Mouse (Mus musculus) lung, postnatal 36 days (tissue): ENCODE measurements around the gene Qprt.
"Not testable (repeated sequence)": the region's sequence is repeated elsewhere in the genome, so short reads cannot be mapped to it uniquely, and the experiment has no call there.

Experiments used
- DNase-seq: peaks from one replicate; pipeline ENCODE4 v3.0.0; 2022; ENCODE audit warnings: mixed read lengths

Gene Qprt

DNA sequence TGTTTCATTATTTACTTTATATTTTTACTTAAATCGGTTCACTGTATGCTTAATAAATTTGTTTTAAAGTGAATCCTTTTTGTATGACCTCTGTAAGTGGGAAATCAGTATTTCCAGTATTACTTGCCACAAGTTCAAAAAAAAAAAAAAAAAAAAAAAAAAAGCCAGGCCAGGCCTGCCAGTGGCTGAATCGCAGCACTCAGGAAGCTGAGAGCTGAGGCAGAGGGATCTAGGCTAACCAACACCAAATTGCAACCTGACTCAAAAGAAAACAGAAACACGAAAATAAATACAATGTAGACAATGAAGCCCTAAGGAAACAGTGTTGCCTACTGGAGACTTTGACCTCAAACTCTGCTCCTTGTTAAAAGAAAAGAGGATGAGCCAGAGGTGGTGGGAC, 28.1 kb downstream of the Qprt start:
- DNase-seq: no peak

DNA sequence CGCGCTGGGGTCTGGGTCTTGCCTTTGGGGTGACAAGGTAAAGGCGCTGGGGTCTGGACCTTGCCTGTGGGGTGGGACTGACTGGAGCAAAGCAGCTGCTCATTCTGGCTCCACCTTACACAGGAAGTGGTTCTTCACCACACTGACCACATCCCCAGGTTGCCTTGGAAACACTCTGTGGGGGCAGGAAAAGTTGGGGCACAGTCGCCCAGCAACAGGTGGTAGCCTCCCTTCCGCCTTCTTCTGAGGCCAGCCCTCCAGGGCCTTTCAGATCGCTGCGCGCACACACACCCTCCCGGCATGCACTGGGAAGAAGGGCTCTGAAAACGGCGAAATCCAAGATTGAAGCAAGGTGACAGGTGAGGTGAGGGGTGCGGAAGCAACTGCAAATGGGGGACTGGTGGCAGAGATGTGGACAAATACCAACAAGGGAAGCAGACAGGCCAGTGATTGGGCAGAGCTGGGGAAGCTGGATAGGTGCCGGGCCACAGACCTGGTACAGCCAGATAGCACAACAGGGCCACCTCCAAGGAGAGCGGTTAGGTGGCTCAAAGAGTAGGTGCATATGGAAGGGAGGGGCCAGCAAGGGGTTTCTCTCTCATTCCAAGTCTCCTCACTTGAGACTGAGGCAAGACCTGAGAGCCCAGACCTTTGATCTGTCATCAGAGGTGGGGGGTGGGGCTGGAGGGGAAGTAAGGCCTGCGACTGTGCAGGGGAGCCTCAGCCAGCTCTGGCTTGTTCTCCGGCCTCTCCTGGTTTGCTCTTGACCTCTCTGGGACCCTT, 30.7 kb downstream of the Qprt start, which contains the start of gene AI467606:
Gene AI467606 (plus strand): TSS at position 246 of the 783 bp plus-strand sequence.
- peak; percentile 89 for DNase-seq

GRCm38 (mm10) chr7:127090154-127091113, 31.6 kb downstream of the Qprt start:
- DNase-seq: no peak

DNA sequence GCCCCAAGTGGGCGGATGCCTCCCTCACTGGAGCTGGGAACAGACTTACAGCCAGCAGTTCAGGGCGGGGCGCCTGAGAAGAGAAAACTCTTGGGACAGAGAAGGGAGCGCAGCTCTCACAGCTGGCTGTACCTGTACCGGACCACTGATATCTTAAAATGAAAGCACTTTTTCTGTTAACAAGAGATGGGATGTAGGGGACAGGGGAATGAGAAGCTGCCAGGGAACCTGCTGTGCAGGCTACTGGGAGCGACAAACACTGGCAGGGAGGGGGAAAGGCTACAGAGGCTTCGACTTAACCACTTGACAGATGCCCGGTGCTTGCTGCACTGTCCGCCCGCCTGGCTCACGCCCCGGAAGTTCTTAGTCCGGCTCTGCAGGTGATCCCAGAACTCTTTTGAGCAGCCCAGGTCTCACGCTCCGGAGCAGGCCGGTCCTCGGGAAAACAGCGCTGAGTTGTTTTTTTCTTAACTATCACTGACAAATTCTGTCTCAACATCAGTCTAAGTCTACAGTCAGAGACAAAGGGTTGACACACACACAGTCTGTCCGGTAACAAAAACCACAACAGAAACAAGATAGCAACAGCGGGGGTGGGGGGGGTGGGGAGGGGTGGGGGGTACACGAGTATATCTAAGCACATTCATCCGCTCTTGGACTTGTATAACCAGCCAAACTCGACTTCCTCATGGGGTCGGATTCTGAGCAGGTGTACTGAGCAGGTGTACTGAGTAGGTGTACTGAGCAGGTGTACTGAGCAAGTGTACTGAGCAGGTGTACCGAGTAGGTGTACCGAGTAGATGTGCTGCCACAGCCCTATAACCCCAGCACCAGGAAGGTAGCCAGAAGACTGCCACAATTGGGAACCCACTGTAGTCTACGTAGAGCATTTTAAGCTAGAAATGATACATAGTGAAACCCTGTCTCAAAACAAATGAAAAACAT, 32.9 kb downstream of the Qprt start:
- peak; percentile 55 for DNase-seq

- no peak for DNase-seq
Measured at GRCm38 (mm10) chr7:127088083-127088482, 33.9 kb downstream of the Qprt start.

- not testable (repeated sequence) for DNase-seq
Measured at GRCm38 (mm10) chr7:127087278-127088010, 34.6 kb downstream of the Qprt start, which contains the start of gene Zg16. TSS of gene Zg16 (minus strand) at chr7:127087328.

GRCm38 (mm10) chr7:127085751-127086150, 36.3 kb downstream of the Qprt start:
- DNase-seq: not testable (repeated sequence)

GRCm38 (mm10) chr7:127084794-127085193, 37.2 kb downstream of the Qprt start:
- DNase-seq: no peak

GRCm38 (mm10) chr7:127083689-127084088, 38.3 kb downstream of the Qprt start:
- no peak for DNase-seq

- DNase-seq: no peak
Measured at GRCm38 (mm10) chr7:127082995-127083394, 39.0 kb downstream of the Qprt start.

GRCm38 (mm10) chr7:127082271-127082670, 39.8 kb downstream of the Qprt start:
- DNase-seq: no peak

DNA sequence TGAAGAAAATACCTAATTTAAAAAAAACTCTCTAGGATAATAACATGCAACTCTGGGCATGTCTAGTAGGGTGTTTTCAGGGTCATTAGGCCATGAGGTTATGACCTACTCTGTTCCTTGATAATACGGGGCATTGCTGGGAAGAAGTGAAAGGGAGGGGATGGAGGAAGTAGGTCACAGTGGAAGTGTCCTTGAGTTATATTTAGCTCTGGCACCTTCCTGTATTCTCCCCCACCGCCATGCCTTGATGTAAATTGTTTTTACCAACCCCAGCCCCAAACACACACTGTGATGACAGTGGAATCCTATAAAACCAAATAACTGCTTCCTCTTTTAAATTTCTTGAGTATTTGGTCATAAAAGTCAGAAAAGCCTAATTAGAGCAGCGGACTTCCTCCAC, 42.0 kb downstream of the Qprt start:
- peak; percentile 20 for DNase-seq

DNA sequence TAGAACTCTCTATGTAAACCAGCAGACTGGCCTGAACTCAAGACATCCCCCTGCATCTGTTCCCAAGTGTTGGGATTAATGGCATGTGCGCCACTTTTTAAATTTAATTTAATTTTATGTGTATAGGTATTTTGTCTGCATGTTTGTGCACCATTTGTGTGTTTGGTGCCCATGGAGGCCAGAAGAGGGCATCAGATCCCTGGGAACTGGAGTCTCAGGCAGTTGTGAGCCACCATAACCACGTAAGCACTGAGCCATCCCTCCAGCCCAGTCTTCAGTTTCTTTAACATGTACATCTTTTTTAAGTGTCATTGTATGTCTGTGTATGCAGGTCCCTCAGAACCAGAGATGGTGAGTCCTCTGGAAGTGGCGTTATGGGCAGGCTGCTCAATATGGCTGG, 44.3 kb downstream of the Qprt start:
- peak; percentile 12 for DNase-seq

DNA sequence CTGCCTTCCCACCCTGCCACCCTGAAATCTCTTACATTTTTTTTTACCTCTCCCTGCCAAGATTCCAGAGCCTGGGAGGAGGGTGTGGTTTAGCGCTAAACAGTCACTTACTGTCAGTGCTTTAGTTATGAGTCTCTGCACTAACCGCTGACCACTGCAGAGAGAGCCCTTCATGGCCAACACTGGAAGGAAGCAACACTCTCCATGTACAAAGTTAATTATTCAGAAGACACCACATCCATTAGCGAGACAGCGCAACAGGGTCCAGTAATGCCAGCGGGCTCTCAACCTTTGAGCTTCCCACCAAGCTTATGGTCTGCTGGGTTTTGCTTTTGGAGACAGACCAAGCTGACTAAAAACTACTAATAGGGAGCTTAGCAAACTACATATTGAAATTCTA, 45.8 kb downstream of the Qprt start:
- no peak for DNase-seq

GRCm38 (mm10) chr7:127073221-127073620, 48.8 kb downstream of the Qprt start:
- DNase-seq: no peak

- DNase-seq: no peak
Measured at GRCm38 (mm10) chr7:127070871-127071413, 51.1 kb downstream of the Qprt start.

GRCm38 (mm10) chr7:127066317-127066716, 55.7 kb downstream of the Qprt start:
- DNase-seq: no peak

- no peak for DNase-seq
Measured at GRCm38 (mm10) chr7:127065538-127065937, 56.5 kb downstream of the Qprt start.
